Mouse (Mus musculus) spleen, postnatal 4 days (tissue): ENCODE results near the gene AF067063.
"Not testable (repeated sequence)": the region's sequence is repeated elsewhere in the genome, so short reads cannot be mapped to it uniquely, and the experiment has no call there.

ENCODE experiments used
- DNase-seq, 2 experiments: peaks; one replicate each; pipeline ENCODE4 v3.0.0; 2022; ENCODE audit warnings: low spot score in 2 of 2

Gene AF067063

GRCm38 (mm10) chr13:119830116-119830515 is at the start of gene AF067063:
TSS of gene AF067063 (minus strand) at chr13:119830216.
- not testable (repeated sequence) for DNase-seq

- DNase-seq, result not testable (repeated sequence)
These were observed 34.5 kb upstream of the AF067063 start for GRCm38 (mm10) chr13:119864395-119864999.

- not testable (repeated sequence) for DNase-seq
These were observed 32.4 kb upstream of the AF067063 start for GRCm38 (mm10) chr13:119862399-119862798.

- not testable (repeated sequence) for DNase-seq
These were observed 10.0 kb upstream of the AF067063 start for GRCm38 (mm10) chr13:119839982-119840381.

- DNase-seq, result not testable (repeated sequence)
These were observed 7.8 kb upstream of the AF067063 start for GRCm38 (mm10) chr13:119837719-119838337.

GRCm38 (mm10) chr13:119836324-119836811 is 6.4 kb upstream of the AF067063 start:
- not testable (repeated sequence) for DNase-seq

GRCm38 (mm10) chr13:119835320-119836056 is 5.5 kb upstream of the AF067063 start, which contains the start of gene D13Ertd608e:
TSS of gene D13Ertd608e (plus strand) at chr13:119836006.
- DNase-seq, result peak; percentile 18 to 64

- DNase-seq, result no peak
These were observed 12.3 kb downstream of the AF067063 start for GRCm38 (mm10) chr13:119817579-119818206.

- no peak for DNase-seq
These were observed 13.2 kb downstream of the AF067063 start for GRCm38 (mm10) chr13:119816798-119817197.

- no peak for DNase-seq
These were observed 20.0 kb downstream of the AF067063 start for GRCm38 (mm10) chr13:119810031-119810430.

- no peak for DNase-seq
These were observed 21.1 kb downstream of the AF067063 start for GRCm38 (mm10) chr13:119808937-119809336.

GRCm38 (mm10) chr13:119797656-119798055 is 32.4 kb downstream of the AF067063 start:
- DNase-seq, result no peak

GRCm38 (mm10) chr13:119792791-119793404 is 37.1 kb downstream of the AF067063 start:
- no peak for DNase-seq

GRCm38 (mm10) chr13:119791580-119792135 is 38.4 kb downstream of the AF067063 start:
- DNase-seq, result no peak

GRCm38 (mm10) chr13:119790761-119791579 is 39.0 kb downstream of the AF067063 start, which contains the start of gene Zfp131:
TSS of gene Zfp131 (minus strand) at chr13:119790889.
- peak; percentile 92 to 96 for DNase-seq

GRCm38 (mm10) chr13:119789851-119790717 is 39.9 kb downstream of the AF067063 start:
- peak; percentile 49 to 72 for DNase-seq

- no peak for DNase-seq
These were observed 46.4 kb downstream of the AF067063 start for GRCm38 (mm10) chr13:119783581-119783980.
